Mouse (Mus musculus) adrenal gland, postnatal 25 days (tissue): ENCODE measurements around the gene Hist1h3g. TPM values are rescaled to one million over a fixed set of nuclear protein-coding genes. Genes with fewer than 3 reads are reported as not detected.
A peak's percentile ranks its signal among the peaks of the same experiment; 100 is the strongest.

Source experiments
- DNase-seq: peaks from one replicate; pipeline ENCODE4 v3.0.0; 2021; ENCODE audit warnings: mixed read lengths
- long read RNA-seq: library from polyadenylated mRNA; stranded (forward); transcript quantifications from one replicate; pipeline ENCODE4 v2.0.0, GENCODE M21; 2021
- total RNA-seq: library from RNA; stranded (reverse); gene quantifications from 2 replicates; pipeline ENCODE4 v1.2.3, GENCODE M21; 2021

Hist1h3g gene
- 24.0 and 39.4 TPM in 2 replicates for total RNA-seq
- long read RNA-seq = 0 reads

DNA sequence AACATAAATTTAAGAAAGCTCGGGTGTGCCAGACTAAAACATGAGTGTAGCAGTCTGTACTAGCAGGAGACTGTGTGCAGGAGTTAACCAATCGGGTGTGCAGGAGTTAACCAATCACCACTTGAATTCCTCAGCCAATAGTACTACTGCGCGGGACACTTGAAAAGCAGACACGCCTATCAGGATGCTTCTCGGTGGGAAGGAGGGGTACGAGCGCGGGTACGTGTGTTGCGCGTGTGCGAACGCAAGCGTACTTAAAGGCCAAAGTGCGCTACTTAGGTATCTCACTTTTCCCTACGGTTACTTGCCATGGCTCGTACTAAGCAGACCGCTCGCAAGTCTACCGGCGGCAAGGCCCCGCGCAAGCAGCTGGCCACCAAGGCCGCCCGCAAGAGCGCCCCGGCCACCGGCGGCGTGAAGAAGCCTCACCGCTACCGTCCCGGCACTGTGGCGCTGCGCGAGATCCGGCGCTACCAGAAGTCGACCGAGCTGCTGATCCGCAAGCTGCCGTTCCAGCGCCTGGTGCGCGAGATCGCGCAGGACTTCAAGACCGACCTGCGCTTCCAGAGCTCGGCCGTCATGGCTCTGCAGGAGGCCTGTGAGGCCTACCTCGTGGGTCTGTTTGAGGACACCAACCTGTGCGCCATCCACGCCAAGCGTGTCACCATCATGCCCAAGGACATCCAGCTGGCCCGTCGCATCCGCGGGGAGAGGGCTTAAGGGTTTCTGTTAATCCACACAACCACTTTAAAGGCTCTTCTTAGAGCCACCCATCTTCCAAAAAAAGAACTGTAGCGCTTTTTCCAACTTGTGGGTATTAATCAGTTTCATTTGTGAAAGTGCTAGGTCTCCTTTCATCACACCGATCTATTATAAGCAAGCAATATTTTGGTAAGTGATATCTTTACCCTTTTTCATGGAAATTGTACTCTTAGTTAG is at the start of gene Hist1h3g:
Gene Hist1h3g, plus strand, starts transcription at position 286 of the 939 bp plus-strand sequence.
- peak; percentile 78 for DNase-seq

- DNase-seq = peak; percentile 47
These were observed 46.6 kb upstream of the Hist1h3g start, which contains the start of gene Btn2a2 for GRCm38 (mm10) chr13:23488400-23489322. TSS of gene Btn2a2 (minus strand) at chr13:23488857.

GRCm38 (mm10) chr13:23490863-23491262 is 44.4 kb upstream of the Hist1h3g start:
- DNase-seq = no peak

- no peak for DNase-seq
These were observed 44.0 kb upstream of the Hist1h3g start for GRCm38 (mm10) chr13:23491263-23491662.

- DNase-seq = no peak
These were observed 43.2 kb upstream of the Hist1h3g start for GRCm38 (mm10) chr13:23491990-23492389.

GRCm38 (mm10) chr13:23495526-23495925 is 39.7 kb upstream of the Hist1h3g start:
- no peak for DNase-seq

DNA sequence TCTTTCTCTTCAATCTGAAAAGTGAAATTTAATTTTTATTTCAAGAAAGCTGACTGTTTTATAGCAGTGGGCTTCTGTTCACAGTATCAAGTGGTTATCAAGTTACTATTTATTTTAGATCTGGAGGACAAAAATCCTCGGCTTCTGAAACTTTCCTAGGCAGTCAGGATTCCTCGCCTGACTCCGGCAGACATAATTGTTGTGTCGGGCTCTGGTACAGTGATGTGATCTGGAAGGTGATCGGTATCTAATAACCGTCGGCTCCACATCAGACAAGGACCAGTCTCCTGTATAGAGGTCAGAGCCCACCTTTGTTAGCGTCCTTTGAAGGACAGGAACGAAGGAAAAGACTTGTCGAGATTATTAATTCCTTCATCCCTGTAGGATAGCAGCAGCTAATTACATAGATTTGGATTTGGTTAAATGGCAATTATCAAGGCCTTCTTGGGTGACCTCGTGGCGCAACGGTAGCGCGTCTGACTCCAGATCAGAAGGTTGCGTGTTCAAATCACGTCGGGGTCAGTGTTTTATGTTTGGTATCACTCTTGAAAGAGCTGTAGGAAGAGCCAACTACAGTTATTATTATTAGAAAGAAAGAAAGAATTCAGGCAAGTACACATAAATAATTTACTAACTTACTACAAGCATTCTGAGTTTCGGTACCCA is 37.4 kb upstream of the Hist1h3g start:
- DNase-seq = no peak

GRCm38 (mm10) chr13:23498653-23499052 is 36.6 kb upstream of the Hist1h3g start:
- DNase-seq = no peak

DNA sequence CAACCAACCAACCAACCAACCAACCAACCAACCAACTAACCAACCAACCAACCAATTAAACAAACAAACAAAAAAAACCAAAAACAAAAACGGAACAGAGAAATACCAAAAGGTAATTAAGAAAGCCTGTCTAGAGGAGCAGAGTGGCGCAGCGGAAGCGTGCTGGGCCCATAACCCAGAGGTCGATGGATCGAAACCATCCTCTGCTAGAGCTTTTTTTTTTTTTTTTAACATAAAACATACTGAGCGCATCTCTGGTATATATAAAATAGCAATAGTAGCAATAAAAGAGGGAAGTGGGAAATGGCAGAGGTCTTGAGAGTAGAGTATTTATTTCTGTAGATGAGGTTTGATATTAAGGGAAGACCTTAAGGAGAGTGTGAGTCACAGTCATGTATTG is 35.3 kb upstream of the Hist1h3g start:
- DNase-seq = no peak

- peak; percentile 47 for DNase-seq
These were observed 34.6 kb upstream of the Hist1h3g start for GRCm38 (mm10) chr13:23500424-23501200.

DNA sequence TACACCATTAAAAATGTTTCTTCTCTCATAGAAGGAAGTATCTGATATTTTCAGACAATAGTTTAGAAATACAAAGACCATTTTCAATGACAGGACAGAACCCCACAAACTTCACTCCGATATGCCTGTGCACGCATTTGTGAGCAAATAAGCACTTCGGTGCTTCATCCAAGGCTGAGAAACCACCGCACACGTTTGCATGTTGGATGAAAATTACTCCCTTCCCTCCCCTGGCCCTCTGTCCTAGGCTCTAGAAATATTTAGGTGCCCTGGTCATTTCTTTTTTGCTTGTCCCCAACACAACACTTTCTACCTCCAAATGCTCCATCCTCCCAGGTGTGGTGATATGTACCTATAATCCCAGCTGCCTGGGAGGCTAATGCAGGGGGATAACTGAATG is 33.7 kb upstream of the Hist1h3g start:
- no peak for DNase-seq

GRCm38 (mm10) chr13:23502031-23502567 is 33.1 kb upstream of the Hist1h3g start:
- no peak for DNase-seq

- no peak for DNase-seq
These were observed 32.3 kb upstream of the Hist1h3g start for GRCm38 (mm10) chr13:23502916-23503315.

DNA sequence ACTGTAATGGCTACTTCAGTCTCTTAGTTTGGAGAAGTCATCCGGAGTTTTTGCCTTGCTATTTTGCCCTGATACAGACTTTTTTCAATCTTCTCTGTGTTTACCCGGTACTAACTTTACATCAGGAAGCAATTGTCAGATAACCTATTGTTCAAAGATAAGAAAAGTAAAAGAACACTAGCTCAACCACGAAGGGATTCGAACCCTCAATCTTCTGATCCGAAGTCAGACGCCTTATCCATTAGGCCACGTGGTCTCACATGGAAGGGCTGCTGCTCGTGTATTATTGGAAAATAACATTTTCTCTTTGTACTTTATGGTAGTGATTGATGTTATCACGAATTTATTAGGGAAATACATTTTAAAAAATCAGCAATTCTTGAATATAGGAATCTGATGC is 31.4 kb upstream of the Hist1h3g start:
- DNase-seq = peak; percentile 15

DNA sequence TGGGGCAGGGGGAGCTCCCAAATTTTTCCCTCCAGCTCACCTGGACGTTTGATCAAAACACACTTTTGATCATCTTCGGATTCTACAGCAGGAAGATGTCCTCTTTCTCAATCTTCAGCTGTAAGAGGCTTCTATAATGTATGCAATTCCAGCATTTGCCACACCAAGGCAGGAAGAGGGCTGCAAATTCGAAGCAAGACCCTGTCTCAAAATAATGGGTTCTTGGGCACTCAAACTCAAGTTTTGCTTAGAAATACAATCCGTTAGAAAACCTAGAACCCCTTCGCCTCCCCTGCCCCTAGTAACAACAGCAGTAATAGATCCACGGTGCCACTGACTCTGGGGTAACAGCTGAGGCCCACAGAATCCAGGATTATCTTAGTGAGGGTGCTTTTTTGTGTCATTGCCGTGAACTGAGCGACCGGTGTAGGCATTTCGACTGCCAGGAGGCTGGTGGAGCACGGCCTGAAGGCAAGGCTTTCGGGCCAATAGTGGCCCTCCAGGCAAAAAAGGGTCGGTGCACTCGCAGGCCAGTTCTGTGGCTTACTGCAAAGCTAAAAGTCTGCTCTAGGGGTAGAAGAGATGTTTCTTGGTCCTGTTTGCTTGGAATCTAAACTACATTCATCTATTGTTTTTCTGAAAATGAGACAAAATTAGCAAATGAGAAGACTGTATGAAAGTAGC is 29.4 kb upstream of the Hist1h3g start:
- DNase-seq = no peak

DNA sequence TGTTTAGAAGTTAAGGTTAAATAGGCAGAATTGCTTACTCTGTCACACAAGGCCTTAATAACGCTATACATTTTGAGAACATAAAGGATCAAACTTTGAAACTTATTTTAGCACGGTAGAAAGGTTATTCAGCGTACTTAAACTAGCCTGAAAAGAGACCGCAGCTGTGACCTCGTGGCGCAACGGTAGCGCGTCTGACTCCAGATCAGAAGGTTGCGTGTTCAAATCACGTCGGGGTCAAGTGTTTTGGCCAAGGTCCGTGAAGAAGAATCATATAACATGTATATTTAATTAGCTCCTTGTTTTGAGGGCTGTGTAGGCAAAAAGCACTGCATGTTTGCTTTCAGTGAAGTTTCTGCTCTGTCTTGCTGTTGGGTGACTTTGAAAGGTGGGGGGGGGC is 28.9 kb upstream of the Hist1h3g start:
- DNase-seq = peak; percentile 51

DNA sequence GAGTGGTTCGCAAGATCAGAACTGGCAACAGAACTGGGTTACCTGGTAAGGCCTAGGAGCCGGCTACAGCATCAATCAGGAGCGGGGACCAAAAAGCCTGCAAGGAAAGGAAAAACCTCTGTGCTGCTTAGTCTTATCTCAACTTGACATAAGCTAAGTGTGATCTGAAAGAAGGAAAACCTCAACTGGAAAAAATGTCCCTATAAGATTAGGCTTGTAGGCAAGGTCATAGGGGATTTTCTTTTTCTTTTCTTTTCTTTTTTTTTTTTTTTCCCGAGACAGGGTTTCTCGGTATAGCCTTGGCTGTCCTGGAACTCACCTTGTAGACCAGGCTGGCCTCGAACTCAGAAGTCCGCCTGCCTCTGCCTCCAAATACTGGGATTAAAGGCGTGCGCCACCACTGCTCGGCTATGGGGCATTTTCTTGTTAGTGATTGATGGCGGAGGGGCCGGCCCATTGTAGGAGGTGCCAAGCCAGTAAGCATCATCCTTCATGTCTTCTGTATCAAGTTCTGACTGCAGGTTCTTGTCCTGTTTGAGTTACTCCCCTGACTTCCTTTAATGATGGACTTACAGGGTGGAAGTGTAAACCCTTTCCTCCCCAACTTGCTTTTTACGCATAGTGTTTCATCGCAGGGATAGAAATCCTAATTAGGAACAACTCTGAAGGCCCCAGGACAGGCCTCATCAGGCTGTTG is 28.3 kb upstream of the Hist1h3g start:
- DNase-seq = no peak

DNA sequence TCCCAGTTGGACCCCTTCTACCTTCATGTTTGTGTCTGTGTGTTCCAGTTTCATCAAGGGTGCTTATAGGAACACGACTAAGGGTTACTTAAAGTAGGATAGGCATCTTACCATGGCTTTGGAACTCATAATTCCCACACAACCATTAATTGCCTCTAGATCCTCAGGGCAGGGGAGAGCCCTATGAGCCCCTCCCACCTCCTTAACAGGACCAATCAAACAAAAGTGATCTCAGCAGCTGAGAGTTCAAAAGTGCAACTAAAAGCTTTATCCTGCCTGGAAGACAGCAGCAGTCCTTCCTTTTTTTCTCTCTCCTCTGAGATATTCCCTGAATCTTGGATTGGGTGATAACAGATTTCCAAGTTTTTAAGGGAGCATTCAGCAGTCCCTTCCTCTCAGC is 25.1 kb upstream of the Hist1h3g start:
- DNase-seq = no peak

DNA sequence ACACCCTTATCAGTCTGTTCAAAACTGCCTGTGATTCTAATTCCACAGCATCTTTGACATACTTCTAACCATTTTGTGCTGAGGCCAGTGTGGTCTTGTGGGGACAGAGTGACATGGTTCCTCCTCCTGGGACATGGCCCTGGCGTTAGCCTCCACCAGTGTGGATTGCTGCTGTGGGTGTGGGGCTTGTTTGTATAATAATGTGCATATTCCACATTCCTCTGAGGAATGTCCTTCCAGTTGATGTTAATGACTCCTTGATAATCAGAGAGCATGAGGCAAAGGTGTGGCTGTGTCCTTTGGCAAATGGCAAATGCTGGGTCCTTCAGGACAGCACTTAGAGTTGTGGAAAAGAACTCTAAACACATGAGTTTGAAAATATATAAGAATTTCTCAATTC is 21.7 kb upstream of the Hist1h3g start:
- DNase-seq = no peak

- no peak for DNase-seq
These were observed 19.9 kb upstream of the Hist1h3g start for GRCm38 (mm10) chr13:23515281-23515680.
